Mouse (Mus musculus) megakaryocyte, embryonic 14.5 days (primary cell): ENCODE results near the gene Ormdl2. TPM values are rescaled to one million over a fixed set of nuclear protein-coding genes. Genes with fewer than 3 reads are reported as not detected.
A peak's percentile ranks its signal among the peaks of the same experiment; 100 is the strongest.

Experiments
- H3K27me3 ChIP-seq: replicated peaks from 2 replicates; pipeline ENCODE3; 2012; ENCODE audit warnings: inconsistent platforms
- H3K36me3 ChIP-seq: replicated peaks from 2 replicates; pipeline ENCODE3; 2012; ENCODE audit warnings: low read length, inconsistent platforms, mixed read lengths
- H3K4me1 ChIP-seq: 2 replicates; pipeline ENCODE4 v1.6.1; 2012; ENCODE audit warnings: inconsistent platforms
- H3K4me3 ChIP-seq: replicated peaks from 2 replicates; pipeline ENCODE3; 2012; ENCODE audit warnings: moderate library complexity, mild to moderate bottlenecking, inconsistent platforms
- H3K9me3 ChIP-seq: 2 replicates; pipeline ENCODE4 v1.6.1; 2012; ENCODE audit warnings: inconsistent platforms
- FLI1 ChIP-seq: IDR thresholded peaks from 2 replicates; pipeline ENCODE4 v1.6.1; 2012; ENCODE audit warnings: low read length, inconsistent platforms, mixed read lengths
- GATA1 ChIP-seq: IDR thresholded peaks from 3 replicates; pipeline ENCODE4 v1.6.1; 2012; ENCODE audit warnings: mixed read lengths, low read length, inconsistent platforms, borderline replicate concordance
- polyA plus RNA-seq: library from polyadenylated mRNA; stranded (reverse); fragments of >175 nt; gene quantifications from 2 replicates; pipeline ENCODE4 v1.2.3, GENCODE M21; 2012; ENCODE audit warnings: low replicate concordance; ENCODE audit not compliant: insufficient read depth

Gene Ormdl2
- polyA plus RNA-seq, 1 experiment, result 13.9 TPM

- peaks cover 70% of the 10 kb centered on the region for H3K36me3 ChIP-seq
- H3K4me1 ChIP-seq, result peaks cover 60% of the 10 kb centered on the region
- H3K4me3 ChIP-seq, result peak within 1 kb of the TSS; percentile 100
- no peaks in the 10 kb centered on the region for H3K27me3 ChIP-seq
- TF ChIP-seq GATA1, result no peak
- TF ChIP-seq FLI1, result no peak
- H3K9me3 ChIP-seq, result no peaks in the 10 kb centered on the region
These were observed 17.0 kb downstream of the Ormdl2 start, which contains the start of gene Tmem198b for GRCm38 (mm10) chr10:128804271-128805091. Gene Tmem198b (minus strand): TSS chr10:128804370.

GRCm38 (mm10) chr10:128803771-128804270 is 17.6 kb downstream of the Ormdl2 start, which contains the start of gene Dnajc14:
Gene Dnajc14 (plus strand): TSS chr10:128804062.
- Histone ChIP-seq H3K4me3 (peak within 1 kb of the TSS; percentile 100), H3K9me3 (no peaks in the 10 kb centered on the region), H3K4me1 (peaks cover 54% of the 10 kb centered on the region), H3K36me3 (peaks cover 71% of the 10 kb centered on the region), H3K27me3 (no peaks in the 10 kb centered on the region)
- TF ChIP-seq FLI1 (no peak), GATA1 (no peak)

- H3K27me3 ChIP-seq, result no peaks in the 10 kb centered on the region
- no peaks in the 10 kb centered on the region for H3K9me3 ChIP-seq
- no peak for TF ChIP-seq GATA1
- no peak for TF ChIP-seq FLI1
- peaks cover 49% of the 10 kb centered on the region for H3K4me1 ChIP-seq
- peaks cover 71% of the 10 kb centered on the region for H3K36me3 ChIP-seq
- H3K4me3 ChIP-seq, result peak overlapping the region; percentile 100
These were observed 18.1 kb downstream of the Ormdl2 start for GRCm38 (mm10) chr10:128803361-128803760.

GRCm38 (mm10) chr10:128802956-128803355 is 18.5 kb downstream of the Ormdl2 start:
- TF ChIP-seq FLI1, result no peak
- TF ChIP-seq GATA1, result no peak
- H3K4me3 ChIP-seq, result peak overlapping the region; percentile 100

GRCm38 (mm10) chr10:128801981-128802495 is 19.4 kb downstream of the Ormdl2 start:
- Histone ChIP-seq H3K36me3 (peaks cover 69% of the 10 kb centered on the region), H3K4me3 (peak overlapping the region; percentile 40), H3K9me3 (no peaks in the 10 kb centered on the region), H3K4me1 (peaks cover 36% of the 10 kb centered on the region), H3K27me3 (no peaks in the 10 kb centered on the region)
- TF ChIP-seq GATA1, result no peak
- no peak for TF ChIP-seq FLI1

More at GRCm38 (mm10) chr10:128802956-128803355, 18.5 kb downstream of the Ormdl2 start:
- peaks cover 71% of the 10 kb centered on the region for H3K36me3 ChIP-seq
- peaks cover 45% of the 10 kb centered on the region for H3K4me1 ChIP-seq
- H3K9me3 ChIP-seq, result no peaks in the 10 kb centered on the region
- no peaks in the 10 kb centered on the region for H3K27me3 ChIP-seq

GRCm38 (mm10) chr10:128798676-128799075 is 22.8 kb downstream of the Ormdl2 start:
- Histone ChIP-seq H3K4me3 (no peak overlapping the region), H3K4me1 (peaks cover 43% of the 10 kb centered on the region), H3K9me3 (no peaks in the 10 kb centered on the region), H3K36me3 (peaks cover 87% of the 10 kb centered on the region), H3K27me3 (peaks cover 2% of the 10 kb centered on the region)
- TF ChIP-seq GATA1 (no peak), FLI1 (no peak)

GRCm38 (mm10) chr10:128795581-128795980 is 25.9 kb downstream of the Ormdl2 start:
- TF ChIP-seq FLI1 (no peak), GATA1 (no peak)
- Histone ChIP-seq H3K9me3 (no peaks in the 10 kb centered on the region), H3K27me3 (peaks cover 2% of the 10 kb centered on the region)

GRCm38 (mm10) chr10:128794391-128794790 is 27.1 kb downstream of the Ormdl2 start:
- no peaks in the 10 kb centered on the region for H3K9me3 ChIP-seq
- no peak overlapping the region for H3K4me3 ChIP-seq
- peaks cover 53% of the 10 kb centered on the region for H3K36me3 ChIP-seq
- peaks cover 57% of the 10 kb centered on the region for H3K4me1 ChIP-seq
- TF ChIP-seq FLI1 (no peak), GATA1 (no peak)
- H3K27me3 ChIP-seq, result peaks cover 2% of the 10 kb centered on the region

More at GRCm38 (mm10) chr10:128795581-128795980, 25.9 kb downstream of the Ormdl2 start:
- Histone ChIP-seq H3K4me1 (peaks cover 49% of the 10 kb centered on the region), H3K36me3 (peaks cover 65% of the 10 kb centered on the region), H3K4me3 (no peak overlapping the region)

- H3K27me3 ChIP-seq, result peaks cover 2% of the 10 kb centered on the region
- H3K4me1 ChIP-seq, result peaks cover 57% of the 10 kb centered on the region
- no peak overlapping the region for H3K4me3 ChIP-seq
- H3K36me3 ChIP-seq, result peaks cover 41% of the 10 kb centered on the region
- H3K9me3 ChIP-seq, result no peaks in the 10 kb centered on the region
- TF ChIP-seq FLI1 (no peak), GATA1 (no peak)
These were observed 28.2 kb downstream of the Ormdl2 start for GRCm38 (mm10) chr10:128793258-128793657.

GRCm38 (mm10) chr10:128792041-128792440 is 29.4 kb downstream of the Ormdl2 start:
- Histone ChIP-seq H3K27me3 (peaks cover 2% of the 10 kb centered on the region), H3K4me1 (peaks cover 57% of the 10 kb centered on the region), H3K36me3 (peaks cover 31% of the 10 kb centered on the region), H3K9me3 (no peaks in the 10 kb centered on the region), H3K4me3 (peak overlapping the region; percentile 12)
- TF ChIP-seq GATA1 (no peak), FLI1 (no peak)
